12 mouse cellular contexts compared by ENCODE assay signal in the genomic region with DNA sequence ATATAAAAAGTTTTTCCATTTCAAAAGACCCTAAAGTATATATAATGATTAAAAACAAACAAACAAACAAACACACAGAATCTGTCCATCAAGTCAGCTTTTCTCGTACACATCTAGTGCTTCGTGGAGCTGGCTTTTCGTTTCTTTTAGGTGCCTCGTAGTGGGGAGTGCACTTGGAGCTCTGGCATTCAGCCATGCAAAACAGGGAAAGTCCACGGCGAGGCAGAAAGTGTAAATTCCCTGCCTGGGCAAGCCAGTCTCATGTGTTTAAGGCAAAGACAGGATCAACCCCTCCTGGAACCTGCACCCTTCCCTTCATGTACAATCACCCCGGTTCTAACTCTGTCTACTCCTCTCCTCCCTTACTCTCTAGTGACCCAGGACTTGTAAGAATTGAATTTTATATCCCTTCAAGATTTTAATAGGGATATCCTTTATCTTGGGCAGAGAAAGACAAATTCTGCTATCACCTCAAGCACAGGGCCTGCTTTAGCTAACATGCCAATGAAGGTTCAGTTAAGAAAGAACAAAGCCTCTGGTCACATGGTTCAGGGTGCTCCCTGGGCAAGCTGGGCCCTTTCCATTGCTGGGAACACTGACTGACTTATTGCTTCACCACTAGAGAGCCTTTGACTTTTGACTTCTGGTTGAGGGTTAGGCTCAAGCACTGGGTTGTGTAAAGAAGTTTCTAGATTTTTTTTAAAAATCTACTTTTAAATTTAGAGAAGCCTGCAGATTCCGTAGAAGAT.
DNase-seq lines count a peak whose midpoint lies in the region; ATAC-seq and TF ChIP-seq lines count a peak whose summit lies in the region.
"Had no signal": no experiment of that assay in that cellular context is flagged by ENCODE, and none has a peak within 500 bp of the region (broad histone marks: within the 10 kb centered on the region; RNA-seq: fewer than 3 reads in every experiment).

No protein-coding gene starts in this region.

- H3K27me3 ChIP-seq in lung, embryonic 16.5 days (ENCODE audit: control insufficient read depth, insufficient read depth, low read depth, low read length): no peaks in the 10 kb centered on the region
- no peaks in the 10 kb centered on the region for H3K27me3 ChIP-seq in kidney, adult 2 months (replicated peaks; ENCODE audit: control insufficient read depth, insufficient read depth, low read length)
- H3K27me3 ChIP-seq in limb, embryonic 12.5 days: no peaks in the 10 kb centered on the region
- H3K27me3 ChIP-seq in stomach, postnatal 0 days (ENCODE audit: control insufficient read depth, insufficient read depth, low read length): no peaks in the 10 kb centered on the region
- H3K27me3 ChIP-seq: midbrain, embryonic 12.5 days had no signal

- 39% methylated on average over 8 of the region's 8 CpGs for WGBS in lung, embryonic 16.5 days
- 32% methylated on average over 8 of the region's 8 CpGs for WGBS in kidney, adult 2 months
- WGBS in limb, embryonic 12.5 days: 75% methylated on average over 8 of the region's 8 CpGs
- 35% methylated on average over 8 of the region's 8 CpGs for WGBS in stomach, postnatal 0 days

- no peak overlapping the region for H3K4me2 ChIP-seq in lung, embryonic 16.5 days (ENCODE audit: low read depth, low read length)
- no peak overlapping the region for H3K4me2 ChIP-seq in limb, embryonic 12.5 days
- no peak overlapping the region for H3K4me2 ChIP-seq in stomach, postnatal 0 days (replicated peaks; ENCODE audit: low read depth)
- H3K4me2 ChIP-seq: midbrain, embryonic 12.5 days had no signal

- H3K9me3 ChIP-seq in lung, embryonic 16.5 days (ENCODE audit: control insufficient read depth, low read length): no peaks in the 10 kb centered on the region
- H3K9me3 ChIP-seq in limb, embryonic 12.5 days: 0 out of 2 replicates have a peak, but pooled peaks cover 7% of the 10 kb centered on the region
- H3K9me3 ChIP-seq in stomach, postnatal 0 days (ENCODE audit: control insufficient read depth, low read length): no peaks in the 10 kb centered on the region
- H3K9me3 ChIP-seq: hindbrain, embryonic 10.5 days; midbrain, embryonic 12.5 days had no signal

- TF ChIP-seq EP300 in stomach, postnatal 0 days (optimal IDR thresholded peaks at IDR 0.05): no peak

- no peak for DNase-seq in lung, postnatal 4 days
- peak; percentile 74 for DNase-seq in kidney, adult 2 months
- peak; percentile 63 for DNase-seq in stomach, postnatal 0 days (ENCODE audit: low spot score)
- no peak for DNase-seq in right cerebral cortex, postnatal 14 days
- DNase-seq: adrenal gland, adult 8-10 months; cerebellum, adult 2 months; thymus, postnatal 4 days had no signal

- peak; percentile 69 for ATAC-seq in lung, embryonic 16.5 days (ENCODE audit: low read depth)
- no peak for ATAC-seq in limb, embryonic 12.5 days (ENCODE audit: insufficient number of reproducible peaks, insufficient read depth, low FRiP score, low TSS enrichment, low read depth)
- peak; percentile 74 for ATAC-seq in stomach, postnatal 0 days (ENCODE audit: low FRiP score, low TSS enrichment)
- no peak for ATAC-seq in cerebellum, adult (ENCODE audit: insufficient number of reproducible peaks, low FRiP score, low TSS enrichment)

- peak overlapping the region; percentile 51 for H3K27ac ChIP-seq in lung, embryonic 16.5 days (ENCODE audit: low read length)
- H3K27ac ChIP-seq in kidney, adult 2 months (ENCODE audit: insufficient read depth, low read depth, low read length): peak overlapping the region; percentile 7
- H3K27ac ChIP-seq in limb, embryonic 12.5 days: peak overlapping the region; percentile 69
- peak overlapping the region; percentile 61; the same call in 1 of the 2 replicates for H3K27ac ChIP-seq in stomach, postnatal 0 days (replicated peaks)
- H3K27ac ChIP-seq: hindbrain, embryonic 10.5 days; midbrain, embryonic 12.5 days had no signal

- no peak overlapping the region for H3K9ac ChIP-seq in lung, embryonic 16.5 days (ENCODE audit: low read length)
- no peak overlapping the region for H3K9ac ChIP-seq in limb, embryonic 12.5 days (replicated peaks)
- H3K9ac ChIP-seq in stomach, postnatal 0 days (ENCODE audit: low read length): no peak overlapping the region
- H3K9ac ChIP-seq: midbrain, embryonic 12.5 days had no signal

- H3K4me3 ChIP-seq in lung, embryonic 16.5 days (ENCODE audit: low read length): no peak overlapping the region
- H3K4me3 ChIP-seq in kidney, adult 2 months (ENCODE audit: insufficient read depth, low read depth, low read length): no peak overlapping the region
- no peak overlapping the region for H3K4me3 ChIP-seq in limb, embryonic 12.5 days (replicated peaks)
- H3K4me3 ChIP-seq in stomach, postnatal 0 days (ENCODE audit: low read depth, low read length): no peak overlapping the region
- H3K4me3 ChIP-seq: hindbrain, embryonic 10.5 days; midbrain, embryonic 12.5 days had no signal

- TF ChIP-seq CTCF in kidney, adult 2 months (conservative IDR thresholded peaks at IDR 0.05; ENCODE audit: insufficient read depth, insufficient read length, low read depth, low read length): no peak
- TF ChIP-seq CTCF in stomach, postnatal 0 days (IDR thresholded peaks at IDR 0.05; ENCODE audit: low read depth): 0 out of 2 replicates have a peak, but pooled peaks have one; percentile 0

- H3K36me3 ChIP-seq in lung, embryonic 16.5 days (ENCODE audit: control insufficient read depth, insufficient read depth, low read length): no peaks in the 10 kb centered on the region
- no peaks in the 10 kb centered on the region for H3K36me3 ChIP-seq in kidney, adult 2 months (ENCODE audit: control insufficient read depth, insufficient read depth, low read length)
- no peaks in the 10 kb centered on the region for H3K36me3 ChIP-seq in limb, embryonic 12.5 days
- no peaks in the 10 kb centered on the region for H3K36me3 ChIP-seq in stomach, postnatal 0 days (ENCODE audit: control insufficient read depth, insufficient read depth, low read length)
- H3K36me3 ChIP-seq: hindbrain, embryonic 10.5 days; midbrain, embryonic 12.5 days had no signal

- H3K4me1 ChIP-seq in lung, embryonic 16.5 days (replicated peaks; ENCODE audit: control insufficient read depth, insufficient read depth, low read length): peaks cover 20% of the 10 kb centered on the region
- peaks cover 10% of the 10 kb centered on the region; the same call in 1 of the 2 replicates for H3K4me1 ChIP-seq in kidney, adult 2 months (ENCODE audit: control insufficient read depth, insufficient read depth, low read length)
- peaks cover 21% of the 10 kb centered on the region for H3K4me1 ChIP-seq in limb, embryonic 12.5 days (replicated peaks)
- peaks cover 11% of the 10 kb centered on the region; the same call in 1 of the 2 replicates for H3K4me1 ChIP-seq in stomach, postnatal 0 days (replicated peaks; ENCODE audit: control insufficient read depth, insufficient read depth)
- H3K4me1 ChIP-seq: hindbrain, embryonic 10.5 days; midbrain, embryonic 12.5 days had no signal

- no peak for TF ChIP-seq POLR2A in kidney, adult 2 months (IDR thresholded peaks at IDR 0.05; ENCODE audit: low read depth, low read length)

Comparison
In these comparisons a context has a peak if more than half of its experiments do, and no peak if none do; other contexts are left out.
1. ATAC-seq: peak in lung, embryonic 16.5 days (single experiment) and stomach, postnatal 0 days (single experiment); none in limb, embryonic 12.5 days (single experiment) and cerebellum, adult (single experiment).
2. H3K27ac ChIP-seq: peak in every context shown above with its lines; median percentile 69 in limb, embryonic 12.5 days; 61 in stomach, postnatal 0 days; 51 in lung, embryonic 16.5 days; 7 in kidney, adult 2 months.
3. DNase-seq: peak in kidney, adult 2 months (single experiment) and stomach, postnatal 0 days (single experiment); none in lung, postnatal 4 days (0 of 2) and right cerebral cortex, postnatal 14 days (single experiment).